Mouse (Mus musculus): ENCODE results near the gene Degs2.

Gene Degs2

DNA sequence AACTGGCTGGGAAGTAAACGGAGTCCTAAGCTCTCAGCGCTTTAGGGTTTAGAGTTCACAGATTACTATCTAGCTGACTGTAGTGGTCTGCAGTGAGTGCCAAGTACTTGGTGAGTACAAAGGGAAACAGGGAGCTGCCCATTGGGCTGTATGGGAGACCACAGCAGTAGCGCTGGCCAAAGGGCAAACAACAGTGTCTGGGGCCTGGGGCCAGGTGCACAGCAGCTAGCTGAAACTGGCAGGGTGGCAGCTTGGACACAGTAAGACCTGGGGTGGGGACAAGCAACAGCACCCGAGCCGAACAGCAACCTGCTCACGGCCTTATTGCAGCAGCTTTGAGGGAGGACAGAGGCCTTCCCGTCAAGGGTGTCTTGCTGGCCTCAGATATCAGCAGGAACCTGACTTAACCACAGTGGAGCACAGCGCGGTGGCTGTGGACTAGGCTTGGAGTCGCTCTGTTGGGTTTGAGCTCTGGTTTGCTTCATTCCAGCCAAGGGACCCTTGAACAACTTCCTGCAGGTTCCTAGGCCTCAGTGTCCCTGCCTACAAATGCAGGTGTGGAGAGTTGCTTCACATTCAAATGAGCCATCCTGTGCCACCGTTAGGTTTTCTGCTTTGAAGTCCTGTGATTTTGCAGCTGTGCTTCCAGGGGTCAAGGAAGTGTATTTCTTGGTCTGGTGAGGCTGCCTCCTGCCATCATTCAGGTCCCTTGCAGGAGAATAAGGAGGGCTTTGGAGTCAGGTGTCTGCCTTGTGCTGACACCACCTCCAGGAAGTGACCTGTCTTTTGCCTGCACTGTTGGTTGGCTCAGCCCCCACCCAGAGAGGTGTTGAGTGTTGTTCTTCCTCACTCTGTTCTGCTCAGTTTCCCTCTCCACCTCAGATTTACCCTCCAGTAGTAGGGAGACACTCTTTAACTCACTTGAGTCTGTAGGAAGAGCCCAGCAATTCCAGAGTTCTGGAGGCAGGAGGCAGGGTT is 48.5 kb downstream of the Degs2 start:
- no peak for DNase-seq (ENCODE audit: low spot score in 2 of 2)

GRCm38 (mm10) chr12:108651053-108651660 is 51.0 kb downstream of the Degs2 start:
- DNase-seq (ENCODE audit: low spot score in 2 of 2), result no peak

- DNase-seq (ENCODE audit: low spot score in 2 of 2), result no peak
Measured at GRCm38 (mm10) chr12:108647784-108648183, 54.3 kb downstream of the Degs2 start.

- DNase-seq (ENCODE audit: low spot score in 2 of 2), result no peak
Measured at GRCm38 (mm10) chr12:108646234-108646633, 55.9 kb downstream of the Degs2 start.

DNA sequence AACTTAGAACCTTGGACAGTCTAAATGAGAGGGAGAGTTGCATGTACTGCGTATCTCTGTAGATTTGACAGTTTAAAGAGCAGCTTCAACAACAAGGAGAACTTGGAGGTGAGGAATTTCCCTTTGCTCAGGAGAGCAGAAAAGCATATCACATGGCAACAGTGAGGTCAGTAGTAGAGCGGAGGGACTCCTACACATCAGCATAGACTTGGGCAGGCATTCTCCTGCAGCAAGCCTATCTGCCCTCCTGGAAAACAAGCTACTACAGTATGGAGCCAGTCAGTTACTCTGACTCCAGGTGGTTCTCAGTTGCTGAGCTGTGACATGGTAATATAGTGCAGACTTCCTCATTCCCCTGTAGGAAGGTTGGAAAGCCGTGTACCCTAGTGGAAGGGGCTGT is 60.1 kb downstream of the Degs2 start:
- no peak for DNase-seq (ENCODE audit: low spot score in 2 of 2)

DNA sequence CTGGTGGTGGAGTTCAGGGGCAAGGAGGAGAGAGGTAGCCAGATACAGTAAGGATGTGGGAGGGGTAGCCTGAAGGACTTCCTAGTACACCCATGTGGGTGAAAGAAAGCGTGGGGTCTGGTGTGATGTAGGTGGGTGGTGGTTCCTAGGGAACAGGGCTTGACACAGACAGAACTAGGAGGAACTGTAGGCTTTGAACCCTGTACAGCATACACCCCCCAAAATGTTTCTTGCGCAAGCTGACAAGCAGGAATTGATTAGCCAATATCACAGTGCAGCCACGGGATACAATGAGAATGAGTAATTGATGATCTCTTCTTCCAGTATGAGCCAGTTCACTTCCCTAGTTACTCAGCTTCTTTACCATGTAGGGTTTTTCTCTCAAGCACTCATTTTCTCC is 63.0 kb downstream of the Degs2 start:
- DNase-seq (ENCODE audit: low spot score in 2 of 2), result no peak

DNA sequence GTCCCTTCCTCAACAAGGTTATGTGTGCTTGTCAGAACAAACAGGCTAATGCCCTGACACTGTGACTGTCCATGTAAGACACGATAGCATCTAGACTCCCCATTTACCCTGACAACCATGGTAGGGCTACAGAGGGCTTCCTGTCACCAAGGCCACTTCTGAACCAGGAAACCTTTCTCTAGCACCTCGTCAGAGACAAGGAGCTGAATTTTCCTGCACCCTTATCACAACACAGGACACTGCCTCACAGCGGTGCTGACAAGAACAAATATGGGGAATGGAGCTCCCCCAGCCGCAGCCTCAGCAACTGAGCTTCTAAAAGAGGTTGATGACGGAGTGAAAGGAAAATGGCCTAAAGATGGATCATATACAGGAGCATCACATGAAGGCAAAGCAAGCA is 64.7 kb downstream of the Degs2 start:
- DNase-seq (ENCODE audit: low spot score in 2 of 2), result no peak

DNA sequence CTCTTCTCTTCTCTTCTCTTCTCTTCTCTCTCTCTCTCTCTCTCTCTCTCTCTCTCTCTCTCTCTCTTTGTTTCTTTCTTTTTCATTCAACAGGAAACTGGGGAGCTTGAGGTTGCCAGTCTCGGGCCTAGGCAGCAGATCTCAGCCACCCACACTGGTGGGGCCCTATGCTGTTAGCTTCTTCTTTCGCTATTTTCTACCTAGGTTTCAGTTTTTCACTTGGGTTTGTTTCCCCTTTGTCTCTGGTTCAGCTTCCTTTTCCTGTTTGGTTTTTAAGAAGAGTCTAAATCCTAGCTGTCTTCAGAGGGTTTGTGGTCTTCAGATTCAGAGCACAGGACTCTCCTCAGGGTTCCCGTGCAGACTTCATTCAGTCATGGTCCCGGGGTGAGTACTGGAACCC is 66.6 kb downstream of the Degs2 start:
- DNase-seq (ENCODE audit: low spot score in 2 of 2), result no peak

GRCm38 (mm10) chr12:108634031-108634430 is 68.1 kb downstream of the Degs2 start:
- no peak for DNase-seq (ENCODE audit: low spot score in 2 of 2)

DNA sequence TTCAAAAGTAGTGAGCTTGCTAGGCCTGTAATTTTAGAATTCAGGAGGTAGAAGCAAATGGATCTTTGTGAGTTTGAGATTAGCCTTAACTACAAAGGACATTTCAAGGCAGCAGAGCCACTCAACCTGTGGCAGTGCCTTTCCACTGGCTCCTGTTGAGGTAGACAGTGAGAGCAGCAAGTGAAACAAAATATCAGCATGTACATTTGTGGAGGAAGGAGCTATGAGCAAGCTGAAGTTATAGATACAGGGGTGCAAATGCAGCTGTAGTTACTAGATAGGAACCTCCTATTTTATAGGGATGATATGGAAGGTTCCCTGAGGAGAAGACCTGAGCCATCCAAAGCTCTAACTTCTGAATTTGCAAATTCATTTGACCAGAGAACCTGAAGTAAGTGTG is 69.6 kb downstream of the Degs2 start:
- DNase-seq (ENCODE audit: low spot score in 2 of 2), result no peak

GRCm38 (mm10) chr12:108630741-108631688 is 71.1 kb downstream of the Degs2 start:
- no peak for DNase-seq (ENCODE audit: low spot score in 2 of 2)

- DNase-seq (ENCODE audit: low spot score in 2 of 2), result no peak
Measured at GRCm38 (mm10) chr12:108629556-108629955, 72.6 kb downstream of the Degs2 start.
